Mouse (Mus musculus): ENCODE results near the gene Mutyh. TPM values are rescaled to one million over a fixed set of nuclear protein-coding genes. Genes with fewer than 3 reads are reported as not detected.
A peak's percentile ranks its signal among the peaks of the same experiment; 100 is the strongest.

Mutyh gene
- 1 to 10 TPM; 1.5 to 3.2 TPM for total RNA-seq (2021)
- long read RNA-seq, experiment 1, partial matches to known transcripts: 0 of 2 reads
- long read RNA-seq, experiment 1, other reads (novel, unspliced or antisense): 1 of 2 reads
- long read RNA-seq, experiment 2: 0 reads

DNA sequence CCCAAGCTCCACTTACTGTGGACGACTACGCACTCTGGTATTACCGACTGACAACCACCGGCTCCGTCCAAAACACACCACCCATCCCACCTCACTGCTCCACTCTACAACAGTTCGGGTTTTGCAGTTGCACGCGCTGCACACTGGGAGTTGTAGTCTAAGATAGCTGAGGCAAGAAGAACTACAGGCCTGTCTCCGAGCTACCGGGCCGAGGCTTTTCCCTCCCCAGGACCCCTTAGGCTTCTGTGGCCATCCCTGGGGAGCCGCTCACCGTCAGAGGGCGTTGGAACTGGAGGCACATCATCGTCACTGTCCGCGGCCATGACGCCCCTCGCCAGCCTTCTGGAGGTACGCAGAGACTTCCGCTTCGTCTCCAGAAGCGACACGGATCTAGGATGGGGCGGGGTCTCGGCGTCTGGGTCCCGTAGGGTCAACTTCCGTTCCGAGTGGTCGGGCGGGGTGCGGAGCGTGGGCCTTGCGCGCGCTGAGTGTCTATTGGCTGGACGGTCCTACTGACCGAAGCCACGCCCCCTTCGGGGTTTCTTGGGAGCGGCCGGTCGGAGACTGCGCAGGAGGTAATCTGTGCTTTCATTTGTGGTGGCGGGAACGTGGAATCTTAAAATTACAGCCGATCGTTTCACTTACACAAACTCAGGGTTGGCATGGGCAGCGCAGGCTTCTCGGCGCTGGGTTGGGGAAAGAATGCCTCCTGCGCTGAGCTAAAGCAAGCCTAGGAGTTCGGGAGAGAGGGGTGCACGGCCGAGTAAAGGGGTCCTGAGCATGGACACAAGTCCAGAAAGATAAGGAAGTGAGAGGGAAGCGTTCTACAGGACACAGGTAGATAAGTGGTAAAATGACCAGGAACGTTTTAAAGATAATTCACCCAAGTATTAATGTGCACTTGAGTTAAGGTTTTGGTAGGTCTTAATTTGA, at the start of gene Mutyh, which contains the start of gene Toe1:
Gene Mutyh, plus strand, starts transcription at position 527 of the 933 bp plus-strand sequence.
Gene Toe1, minus strand, starts transcription at position 444 of the 933 bp plus-strand sequence.
- peak; percentile 92 to 94 for DNase-seq (ENCODE audit: low spot score in 2 of 2)
- intact Hi-C loops (cut with DNase I): no loop called here

DNA sequence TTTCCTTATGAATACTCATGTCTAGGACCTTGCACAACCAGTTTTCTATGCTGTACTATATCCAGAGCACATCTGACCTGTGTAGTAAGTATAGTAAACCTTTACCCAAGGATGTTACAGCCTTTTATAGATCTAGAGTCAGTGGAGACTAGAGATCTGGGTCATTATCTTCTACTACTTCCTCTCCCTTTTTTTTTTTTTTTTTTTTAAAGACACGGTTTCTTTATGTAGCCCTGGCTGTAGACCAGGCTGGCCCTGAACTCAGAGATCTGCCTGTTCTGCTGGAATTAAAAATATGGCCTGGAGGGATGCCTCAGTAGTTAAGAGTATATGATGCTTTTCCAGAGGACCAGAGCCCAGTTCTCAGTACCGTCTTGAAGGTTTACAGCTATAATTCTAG, 45.6 kb upstream of the Mutyh start:
- DNase-seq (ENCODE audit: low spot score in 2 of 2): no peak
- intact Hi-C loops (cut with DNase I): no loop called here

DNA sequence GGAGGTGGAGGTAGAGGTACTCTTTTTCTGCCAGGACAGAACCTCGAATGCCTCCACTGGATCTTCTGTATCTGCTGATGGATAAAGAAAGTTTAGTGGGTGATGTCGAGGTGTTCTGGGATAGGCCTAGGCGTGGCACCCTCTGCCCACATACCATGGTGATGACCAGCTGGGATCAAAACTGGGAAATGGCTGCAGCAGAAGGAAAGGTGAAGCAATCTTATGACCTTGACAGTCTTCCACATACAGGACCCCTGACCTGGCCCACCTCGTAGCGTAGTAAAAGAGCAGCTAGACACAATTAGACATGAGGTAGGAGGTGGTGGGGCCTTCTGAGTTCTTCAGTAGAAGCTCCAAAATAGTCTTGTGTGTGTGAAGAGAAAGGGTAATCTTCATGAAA, 43.5 kb upstream of the Mutyh start:
- no peak for DNase-seq (ENCODE audit: low spot score in 2 of 2)
- intact Hi-C loops (cut with DNase I): no loop called here

DNA sequence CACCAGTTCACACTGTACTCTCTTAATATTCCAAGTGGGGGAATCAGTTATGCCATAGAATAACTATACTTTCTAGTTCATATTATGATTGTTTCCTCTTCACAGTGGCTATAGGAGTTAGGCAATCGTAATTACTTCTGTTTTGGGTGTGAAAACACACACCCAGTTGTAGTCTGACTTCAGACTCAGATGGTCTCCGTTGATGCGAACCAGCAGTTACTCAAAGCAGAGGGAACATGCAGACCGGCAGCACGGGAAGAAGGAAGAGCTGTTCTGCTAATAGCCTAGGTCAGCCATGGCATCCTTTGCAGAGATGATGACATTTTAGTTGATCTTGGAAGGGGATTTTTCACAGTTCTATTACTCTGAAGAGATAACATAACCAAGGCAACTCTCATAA, 39.0 kb upstream of the Mutyh start:
- intact Hi-C loops (cut with DNase I): no loop called here
- no peak for DNase-seq (ENCODE audit: low spot score in 2 of 2)

DNA sequence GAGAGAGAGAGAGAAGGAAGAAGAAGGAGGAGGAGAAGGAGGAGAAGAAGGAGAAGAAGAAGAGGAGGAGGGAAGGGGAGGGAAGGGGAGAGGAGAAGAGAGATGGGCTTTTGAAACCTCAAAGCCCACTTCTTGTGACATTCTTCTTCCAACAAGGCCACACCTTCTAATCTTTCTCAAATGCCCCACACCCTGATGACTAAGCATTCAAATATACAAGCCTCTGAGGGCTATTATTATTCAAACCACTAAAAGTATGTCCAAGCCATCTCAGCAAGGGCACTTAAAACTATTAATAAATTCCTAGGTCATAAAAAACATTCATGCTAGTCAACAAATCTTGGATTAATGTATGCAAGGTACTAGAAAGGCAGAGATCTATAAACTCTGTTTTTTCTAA, 38.5 kb upstream of the Mutyh start:
- DNase-seq (ENCODE audit: low spot score in 2 of 2): no peak
- intact Hi-C loops (cut with DNase I): no loop called here

DNA sequence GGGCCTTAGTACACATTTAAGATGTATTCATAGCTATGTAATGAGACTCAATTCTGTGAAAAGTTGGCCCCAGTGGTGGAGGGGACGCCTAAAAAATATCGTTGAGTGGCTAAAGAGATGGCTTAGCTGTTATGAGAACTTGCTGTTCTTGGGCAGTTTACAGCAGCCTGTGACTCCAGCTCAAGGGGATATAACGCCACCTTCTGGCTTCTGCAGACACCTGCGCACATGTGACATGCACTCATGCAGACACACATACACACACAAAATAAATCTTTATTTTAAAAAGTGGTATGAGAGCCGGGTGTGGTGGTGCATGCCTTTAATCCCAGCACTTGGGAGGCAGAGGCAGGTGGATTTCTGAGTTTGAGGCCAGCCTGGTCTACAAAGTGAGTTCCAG, 31.1 kb upstream of the Mutyh start:
- intact Hi-C loops (cut with DNase I): no loop called here
- no peak for DNase-seq (ENCODE audit: low spot score in 2 of 2)

DNA sequence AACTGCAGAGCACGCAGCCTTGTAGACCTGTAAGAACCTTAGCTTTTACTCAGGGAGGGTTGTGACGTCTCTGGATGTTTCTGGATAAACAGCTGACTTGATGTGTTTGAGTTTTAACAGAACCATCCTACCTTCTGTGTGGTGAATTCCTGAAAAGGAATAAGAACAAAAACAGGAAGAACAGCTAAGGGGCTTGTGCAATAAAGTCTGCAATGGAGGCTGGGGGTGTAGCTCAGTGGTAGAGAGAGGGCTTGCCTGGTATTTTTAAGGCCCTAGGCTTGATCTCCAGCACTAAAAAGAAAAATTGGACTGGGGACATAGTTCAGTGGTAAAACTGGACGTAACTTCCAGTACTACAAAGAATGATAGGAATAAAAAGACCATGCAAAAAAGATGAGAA, 30.4 kb upstream of the Mutyh start:
- no peak for DNase-seq (ENCODE audit: low spot score in 2 of 2)

DNA sequence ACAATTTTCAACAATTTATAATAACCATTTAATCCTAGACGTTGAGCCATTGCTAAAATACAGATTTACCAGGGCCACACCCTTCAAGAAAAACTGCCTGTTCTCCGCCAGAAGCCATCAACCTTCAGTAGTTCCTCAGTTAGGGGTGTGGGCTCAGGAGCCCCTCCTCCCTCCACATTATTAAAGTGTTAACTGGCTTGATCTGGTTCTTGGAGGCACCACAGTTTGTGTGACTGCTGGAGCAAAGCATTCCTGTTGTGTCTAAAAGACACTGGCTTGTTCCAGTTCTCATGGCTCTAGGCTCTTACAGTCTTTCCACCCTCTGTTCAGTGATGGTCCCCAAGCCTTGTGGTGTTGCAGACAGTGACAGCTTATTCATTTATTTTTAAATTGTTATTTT, 27.0 kb upstream of the Mutyh start:
- no peak for DNase-seq (ENCODE audit: low spot score in 2 of 2)
- intact Hi-C loops (cut with DNase I): no loop called here

More for the DNA sequence above, 30.4 kb upstream of the Mutyh start:
- intact Hi-C loops (cut with DNase I): no loop called here

DNA sequence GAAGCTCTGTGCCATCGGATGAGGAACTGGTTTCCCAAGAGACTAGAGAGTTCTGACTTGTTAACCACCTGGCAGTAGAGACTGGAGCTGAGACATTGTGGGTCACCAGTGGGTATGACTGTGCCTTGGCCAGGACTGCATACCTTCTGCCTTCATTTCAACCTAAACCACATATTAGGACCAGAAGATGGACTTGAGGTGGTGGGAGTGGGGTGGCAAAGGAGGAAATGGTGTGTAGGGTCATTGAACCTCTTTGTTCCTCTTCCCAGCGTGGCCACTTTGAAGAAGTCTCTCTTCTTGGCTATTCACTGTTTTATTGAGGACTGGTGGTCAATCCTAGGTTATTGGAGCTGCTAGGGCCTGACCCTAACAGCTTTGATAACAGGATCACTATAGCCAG, 26.2 kb upstream of the Mutyh start:
- intact Hi-C loops (cut with DNase I): no loop called here
- DNase-seq (ENCODE audit: low spot score in 2 of 2): no peak

DNA sequence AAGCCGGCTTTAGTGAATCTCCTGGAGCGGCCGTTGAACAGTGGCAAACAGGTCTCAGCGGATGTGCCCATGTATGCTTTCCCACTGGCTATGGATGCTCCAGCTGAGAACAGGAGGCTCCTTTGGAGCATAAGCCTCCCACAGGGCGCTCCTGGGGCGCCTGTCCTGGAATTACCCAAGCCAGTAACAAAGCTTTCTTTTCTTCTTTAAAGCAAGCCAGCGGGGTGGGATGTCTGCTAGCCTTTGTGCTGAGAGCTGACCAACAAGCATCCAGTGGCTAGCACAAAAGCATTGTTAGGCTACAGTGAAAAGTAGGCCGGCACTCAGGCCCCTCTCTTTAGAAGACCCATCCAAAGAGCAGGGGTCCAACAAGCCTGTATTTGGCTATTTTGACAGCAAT, 25.4 kb upstream of the Mutyh start:
- intact Hi-C loops (cut with DNase I): no loop called here
- DNase-seq (ENCODE audit: low spot score in 2 of 2): no peak

DNA sequence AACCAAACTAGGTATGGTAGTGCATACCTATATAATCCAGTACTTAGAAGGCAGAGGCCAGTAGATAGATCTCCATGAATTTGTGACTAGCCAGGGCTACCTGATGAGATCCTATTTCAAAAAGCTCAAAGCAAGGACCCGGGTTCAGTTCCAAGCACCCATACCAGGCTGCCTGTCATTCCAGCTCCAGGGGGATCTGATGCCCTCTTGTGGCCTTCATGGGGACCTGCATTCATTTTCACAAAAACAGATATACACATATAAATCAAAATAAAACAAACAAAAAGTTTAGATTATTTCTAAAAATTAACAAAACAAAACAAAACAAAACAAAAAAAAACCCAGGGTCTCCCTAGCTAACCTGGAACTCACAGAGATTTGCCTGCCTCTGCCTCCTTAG, 20.9 kb upstream of the Mutyh start:
- no peak for DNase-seq (ENCODE audit: low spot score in 2 of 2)
- intact Hi-C loops (cut with DNase I): no loop called here

DNA sequence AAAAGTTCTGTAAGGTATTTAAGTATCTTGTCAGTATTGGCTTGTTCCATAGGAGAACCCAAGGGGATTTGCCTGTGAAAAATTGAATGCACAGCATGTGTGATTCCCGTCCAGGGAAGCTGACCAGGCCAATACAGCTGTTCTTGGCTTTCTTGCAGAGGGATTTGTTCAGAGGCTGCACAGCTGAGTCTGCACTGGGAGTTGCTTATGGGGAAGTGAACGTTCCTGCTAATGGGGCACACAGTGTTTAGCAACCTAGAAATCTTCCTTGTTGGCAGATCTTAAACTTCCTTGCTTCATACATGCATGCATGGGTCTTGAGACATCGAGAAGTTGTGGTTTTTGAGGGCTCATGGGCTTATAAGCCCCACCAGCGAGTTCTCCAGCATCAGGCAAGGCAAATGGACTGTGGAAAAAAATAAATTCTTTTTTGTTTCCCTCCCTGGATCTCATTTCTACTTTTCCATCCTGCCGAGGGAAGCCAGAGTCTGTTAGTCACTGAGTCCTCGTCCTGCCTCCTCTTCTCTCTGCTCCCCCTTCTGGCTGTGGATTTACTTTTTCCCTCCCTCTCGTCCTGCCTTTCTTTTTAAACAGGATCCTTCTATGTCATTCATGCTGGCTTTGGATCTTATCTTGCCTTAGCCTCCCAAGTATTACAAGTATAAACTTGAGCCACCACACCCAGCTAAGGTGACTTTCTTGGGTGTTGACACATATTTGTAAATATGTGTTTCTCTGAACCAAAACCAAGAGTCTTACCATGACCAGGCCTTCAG, 19.4 kb upstream of the Mutyh start:
- intact Hi-C loops (cut with DNase I): loop anchor here (1.0 kb wide), 1 partner anchor 69 kb away; no protein-coding TSS in a partner anchor

DNA sequence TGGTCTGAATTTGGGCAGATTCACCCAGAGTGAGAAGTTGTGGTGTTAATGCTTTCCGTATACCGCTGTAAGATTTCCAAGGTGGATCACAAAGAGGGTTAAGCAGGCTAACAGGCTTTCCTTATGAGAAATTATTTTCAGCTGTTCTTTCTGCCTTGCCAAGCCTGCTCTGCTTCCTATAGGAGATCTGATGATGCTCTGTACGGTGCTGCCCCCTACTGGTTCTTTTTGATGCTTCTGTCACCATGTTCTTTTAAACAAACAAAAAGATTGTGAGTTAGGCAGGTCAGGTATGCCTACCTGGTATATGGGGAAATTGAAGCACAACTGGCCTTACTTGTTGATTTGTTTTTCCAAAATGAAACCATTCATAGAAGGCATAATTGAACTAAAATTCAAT, 18.6 kb upstream of the Mutyh start:
- DNase-seq (ENCODE audit: low spot score in 2 of 2): peak; percentile 92 to 95
- intact Hi-C loops (cut with DNase I): loop anchor here (1.0 kb wide), 1 partner anchor 70 kb away; no protein-coding TSS in a partner anchor

More for the DNA sequence above, 19.4 kb upstream of the Mutyh start:
- DNase-seq (ENCODE audit: low spot score in 2 of 2): no peak

DNA sequence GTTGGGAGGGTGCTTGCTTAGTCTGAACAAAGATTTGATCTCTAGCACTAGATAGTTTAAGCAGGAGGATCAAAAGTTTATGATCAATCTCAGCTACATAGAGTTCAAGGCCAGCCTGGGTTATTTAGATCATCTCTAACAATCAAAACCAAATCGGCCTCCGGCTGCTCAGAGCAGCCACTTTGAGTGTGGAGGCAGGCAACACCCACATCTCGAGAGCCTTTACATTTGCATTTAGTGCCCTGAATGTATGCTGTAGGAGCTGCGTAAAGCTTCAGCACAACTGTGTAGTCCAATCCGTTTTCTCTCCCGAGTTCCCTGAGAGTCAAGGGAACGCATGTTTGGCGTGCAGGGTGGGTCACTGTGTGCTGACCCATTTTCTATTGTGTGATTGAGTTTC, 15.1 kb upstream of the Mutyh start:
- DNase-seq (ENCODE audit: low spot score in 2 of 2): no peak
- intact Hi-C loops (cut with DNase I): no loop called here

DNA sequence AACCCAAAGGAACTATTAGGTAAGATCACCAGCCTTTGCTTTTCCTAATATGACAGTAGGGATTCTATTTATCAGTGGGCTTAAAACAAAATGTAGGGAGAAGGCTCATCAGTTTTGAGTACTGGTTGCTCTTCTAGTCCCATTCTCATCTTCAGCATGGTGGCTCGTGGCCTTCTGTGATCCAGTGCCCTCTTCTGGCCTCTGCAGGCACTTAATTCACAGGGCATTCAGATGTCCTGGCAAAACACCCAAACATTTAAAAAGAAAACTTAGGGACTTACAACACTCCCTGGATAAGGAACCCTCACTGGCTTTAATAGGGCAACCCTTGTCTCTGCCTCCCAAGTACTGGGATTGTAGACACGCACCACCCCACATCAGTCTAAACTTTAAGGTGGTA, 13.2 kb upstream of the Mutyh start:
- intact Hi-C loops (cut with DNase I): no loop called here
- DNase-seq (ENCODE audit: low spot score in 2 of 2): no peak

DNA sequence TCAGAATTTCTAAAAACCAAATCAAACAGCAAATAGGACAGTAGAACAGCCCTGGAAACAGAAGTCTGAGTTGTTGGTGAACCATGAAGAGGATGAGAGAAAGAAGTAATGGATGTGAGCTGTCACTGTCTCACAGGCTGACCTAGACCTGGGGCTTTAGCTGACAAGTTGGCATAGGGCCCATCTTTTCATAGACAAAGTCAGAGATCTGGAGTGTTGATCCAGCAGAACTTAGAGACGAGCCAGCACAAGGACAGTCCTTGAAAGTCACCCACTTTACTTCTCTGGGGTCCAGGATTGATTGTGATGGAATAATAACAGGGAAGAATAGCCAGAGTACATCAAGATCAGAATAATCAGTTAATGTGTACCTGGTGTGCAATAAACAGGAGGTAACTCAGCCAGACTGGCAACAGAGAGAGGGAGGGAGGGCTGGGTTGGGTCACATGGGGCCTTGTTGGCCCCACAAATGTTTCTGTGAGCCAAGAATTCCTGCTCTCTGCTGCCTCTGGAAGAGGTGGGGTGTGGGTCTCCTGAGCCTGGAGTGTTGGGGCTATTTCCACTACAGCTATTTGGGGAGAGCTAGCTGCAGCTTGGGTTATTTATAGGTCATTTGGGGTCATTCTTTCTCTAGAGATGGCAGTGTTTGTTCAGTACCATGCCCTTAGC, 10.9 kb upstream of the Mutyh start:
- intact Hi-C loops (cut with DNase I): no loop called here
- no peak for DNase-seq (ENCODE audit: low spot score in 2 of 2)

DNA sequence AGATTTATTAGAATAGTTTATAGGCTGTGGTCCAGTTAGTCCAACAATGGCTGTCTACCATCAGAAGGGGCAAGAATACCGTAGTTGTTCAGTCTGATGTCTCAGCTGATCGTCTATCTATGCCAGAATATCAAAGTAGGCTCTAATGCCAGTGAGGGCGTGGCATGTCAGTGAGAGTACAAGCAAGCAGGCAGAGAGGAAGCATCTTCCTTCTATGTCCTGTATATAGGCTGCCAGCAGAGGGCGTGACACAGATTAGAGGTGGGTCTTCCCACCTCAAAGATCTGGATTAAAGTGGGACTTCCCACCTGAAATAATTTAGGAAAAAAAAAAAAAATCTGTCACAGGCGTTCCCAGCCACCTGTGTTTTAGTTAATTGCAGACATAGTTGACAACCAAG, 7.6 kb upstream of the Mutyh start:
- DNase-seq (ENCODE audit: low spot score in 2 of 2): no peak
- intact Hi-C loops (cut with DNase I): no loop called here

DNA sequence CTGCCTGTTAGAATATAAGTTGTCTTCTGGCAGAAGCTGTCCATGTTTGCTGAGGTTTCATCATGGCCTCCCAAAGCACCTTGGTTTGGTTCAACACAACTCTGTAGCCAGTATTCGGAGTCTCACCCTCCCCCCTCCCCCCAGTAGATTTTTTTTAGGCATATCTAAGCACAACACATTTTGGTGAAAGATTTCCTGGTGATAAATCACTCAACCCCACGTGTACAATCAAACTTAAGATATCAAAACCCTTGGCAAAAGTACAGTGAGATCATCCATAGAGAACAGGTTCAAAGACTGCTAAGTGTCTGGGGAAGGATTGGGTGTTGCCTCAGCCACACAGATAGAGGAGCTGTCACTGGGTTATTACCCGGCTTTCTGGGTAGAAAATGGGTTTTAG, 3.5 kb downstream of the Mutyh start:
- intact Hi-C loops (cut with DNase I): no loop called here
- no peak for DNase-seq (ENCODE audit: low spot score in 2 of 2)

DNA sequence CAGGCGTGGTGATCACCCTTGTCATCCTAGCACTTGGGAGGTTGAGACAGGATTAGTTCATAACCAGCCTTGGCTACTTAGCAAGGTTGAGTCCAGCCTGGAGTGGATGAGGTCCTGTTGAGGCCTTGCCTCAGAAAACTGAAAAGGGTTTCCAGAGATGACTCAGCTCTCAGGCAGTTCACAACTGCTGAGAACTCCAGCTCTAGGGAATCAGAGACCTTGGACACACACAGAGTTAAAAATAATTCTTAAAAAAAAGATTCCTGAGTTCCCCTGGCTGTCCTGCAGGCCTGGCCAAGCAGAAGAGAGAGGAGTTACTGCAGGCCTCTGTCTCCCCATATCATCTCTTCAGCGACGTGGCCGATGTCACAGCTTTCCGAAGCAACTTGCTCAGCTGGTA, 7.8 kb downstream of the Mutyh start:
- intact Hi-C loops (cut with DNase I): no loop called here
- no peak for DNase-seq (ENCODE audit: low spot score in 2 of 2)

DNA sequence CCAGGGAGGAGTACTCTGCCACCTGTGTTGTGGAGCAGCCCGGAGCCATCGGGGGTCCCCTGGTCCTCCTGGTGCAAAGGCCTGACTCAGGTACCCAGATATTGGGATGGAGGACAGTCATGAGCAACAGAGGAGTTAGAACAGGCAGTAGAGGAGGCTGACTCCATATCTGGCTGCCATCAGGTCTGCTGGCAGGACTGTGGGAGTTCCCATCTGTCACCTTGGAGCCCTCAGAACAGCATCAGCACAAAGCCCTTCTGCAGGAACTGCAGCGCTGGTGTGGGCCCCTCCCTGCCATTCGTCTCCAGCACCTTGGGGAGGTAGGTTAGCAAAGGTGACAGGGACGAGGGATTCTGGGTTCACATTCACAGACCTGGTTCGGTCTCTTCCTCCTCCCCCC, 10.0 kb downstream of the Mutyh start:
- no peak for DNase-seq (ENCODE audit: low spot score in 2 of 2)
- intact Hi-C loops (cut with DNase I): no loop called here
